Mouse (Mus musculus) left cerebral cortex, adult 8-10 months (tissue): ENCODE data around the gene Kifc1. TPM values are rescaled to one million over a fixed set of nuclear protein-coding genes. Genes with fewer than 3 reads are reported as not detected.

Experiments used
- DNase-seq, 2 experiments: peaks; one replicate each; pipeline ENCODE4 v3.0.0; 2022; ENCODE audit warnings: low spot score in 2 of 2
- microRNA-seq, 2 experiments: library from miRNA; unstranded; fragments of <30 nt; microRNA quantifications; one replicate each; pipeline ENCODE4 v1.2.0; 2022
- total RNA-seq, 4 experiments: library from RNA; stranded (reverse); gene quantifications; 2 replicates each; pipeline ENCODE4 v1.2.4; 2022

Gene Kifc1
- total RNA-seq, 4 experiments from 2014 or later, result 2.0 to 3.0 (median 2.9) TPM

- no peak for DNase-seq
These were observed 39.1 kb downstream of the Kifc1 start for GRCm38 (mm10) chr17:33851331-33851730.

- no peak for DNase-seq
These were observed 42.3 kb downstream of the Kifc1 start for GRCm38 (mm10) chr17:33848139-33848538.

DNA sequence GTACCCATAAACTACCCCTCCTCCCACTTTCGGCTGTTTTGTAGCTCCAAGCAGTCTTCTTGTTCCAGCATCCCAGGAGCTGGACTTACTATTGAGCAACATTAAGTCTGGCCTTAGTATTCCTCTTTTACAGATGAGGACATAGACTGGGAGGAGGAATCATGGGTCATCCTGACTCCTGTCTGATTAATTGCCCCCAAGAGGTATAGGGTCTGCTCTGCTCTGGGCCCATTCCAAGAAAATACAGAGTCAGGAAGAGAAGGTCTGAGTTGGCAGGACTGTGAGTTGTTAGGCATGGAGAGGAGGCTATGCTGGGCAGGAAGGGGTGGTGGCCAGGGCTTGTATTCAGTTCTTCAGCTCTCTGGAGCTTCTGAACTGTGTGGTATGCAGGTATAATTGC is 46.3 kb downstream of the Kifc1 start:
- DNase-seq, result no peak

GRCm38 (mm10) chr17:33842966-33843795 is 47.3 kb downstream of the Kifc1 start, which contains the start of gene Cd320:
Gene Cd320, plus strand, starts transcription at chr17:33843091.
- peak; percentile 88 to 95 for DNase-seq

- no peak for DNase-seq
These were observed 60.9 kb downstream of the Kifc1 start for GRCm38 (mm10) chr17:33829561-33829960.

DNA sequence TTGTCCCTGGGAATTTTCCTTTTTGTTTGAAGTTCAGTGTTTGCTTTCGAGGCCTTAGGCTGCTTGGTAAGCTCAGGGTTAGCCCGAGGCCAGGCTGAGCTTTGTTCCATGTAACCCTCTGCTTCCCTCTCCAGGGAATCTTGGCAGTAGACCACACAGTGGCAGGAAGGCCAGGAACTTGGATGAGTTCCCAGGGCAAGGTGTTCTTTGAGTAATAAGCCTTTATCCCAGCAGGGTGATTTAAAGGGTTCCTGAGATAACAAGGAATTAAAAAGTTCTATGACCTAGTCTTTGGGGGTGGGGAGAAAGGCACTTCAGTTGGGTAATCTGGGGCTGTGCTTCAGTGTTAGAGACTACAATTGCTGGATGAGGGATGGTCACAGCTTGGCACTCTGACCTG is 61.6 kb downstream of the Kifc1 start:
- DNase-seq, result no peak

DNA sequence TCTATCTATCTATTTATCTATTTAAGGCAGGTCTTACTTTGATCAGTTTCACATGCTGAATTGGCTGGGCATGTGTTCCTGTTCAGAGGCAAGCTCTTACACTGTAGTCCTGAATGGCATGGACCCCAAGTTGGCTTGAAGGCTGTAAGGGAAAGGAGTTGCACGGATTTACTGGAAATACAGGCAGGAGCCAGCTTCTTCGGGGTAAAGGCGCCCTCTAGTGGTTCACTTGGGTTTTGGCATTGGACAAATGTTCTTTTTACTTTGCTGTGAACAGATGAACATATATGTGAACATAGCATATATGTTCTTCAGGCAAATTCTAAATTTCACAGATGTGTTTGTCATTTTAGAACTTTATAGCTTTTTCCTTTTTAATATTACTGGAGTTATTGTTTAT is 63.6 kb downstream of the Kifc1 start:
- peak in 1 of 2 experiments; percentile 36 for DNase-seq

Small RNAs within 50 kb of the gene (microRNA-seq; reads per million reads assigned to microRNA genes)
- 0 reads per million in 2 experiments for gene Gm27740

Other genes starting within 250 kb of the Kifc1 start
- gene Hnrnpm, start 203.8 kb downstream of the Kifc1 start, total RNA-seq, result 100 to 1,000 TPM in 3 of 4 experiments, 10 to 100 TPM in 1; 92.0 to 129 (median 113) TPM
- gene March2, start 172.0 kb downstream of the Kifc1 start, total RNA-seq, result 10 to 100 TPM; 85.6 to 95.3 (median 89.9) TPM
- gene Rab11b, start 130.1 kb downstream of the Kifc1 start, total RNA-seq, result 100 to 1,000 TPM; 351 to 365 (median 357) TPM
- 1 to 10 TPM; 2.3 to 3.2 (median 2.5) TPM for gene Angptl4, start 108.8 kb downstream of the Kifc1 start, total RNA-seq
- gene Kank3, start 80.1 kb downstream of the Kifc1 start, total RNA-seq, result 10 to 100 TPM; 27.6 to 33.8 (median 31.5) TPM
- 100 to 1,000 TPM; 672 to 810 (median 775) TPM for gene Rps28, start 66.1 kb downstream of the Kifc1 start, total RNA-seq
- 100 to 1,000 TPM; 193 to 206 (median 201) TPM for gene Ndufa7, start 66.1 kb downstream of the Kifc1 start, total RNA-seq
- gene Cd320, start 47.6 kb downstream of the Kifc1 start, total RNA-seq, result 10 to 100 TPM; 23.3 to 27.1 (median 24.8) TPM
- not detected for gene Gm7029, start 16.8 kb downstream of the Kifc1 start, total RNA-seq
- gene Platr17, start 14.5 kb upstream of the Kifc1 start, total RNA-seq, result 1 to 10 TPM in 2 of 4 experiments, not detected in 2; 1.3 to 1.6 TPM
- gene Daxx, start 18.8 kb upstream of the Kifc1 start, total RNA-seq, result 10 to 100 TPM; 24.0 to 31.9 (median 27.1) TPM
- 10 to 100 TPM; 53.0 to 74.3 (median 56.5) TPM for gene Tapbp, start 25.2 kb upstream of the Kifc1 start, total RNA-seq
- gene Zbtb22, start 25.2 kb upstream of the Kifc1 start, total RNA-seq, result 10 to 100 TPM; 36.8 to 44.6 (median 41.3) TPM
- gene Rgl2, start 38.9 kb upstream of the Kifc1 start, total RNA-seq, result 10 to 100 TPM; 48.9 to 73.4 (median 60.6) TPM
- 100 to 1,000 TPM in 1 of 4 experiments, 10 to 100 TPM in 3; 81.6 to 112 (median 95.7) TPM for gene Pfdn6, start 49.7 kb upstream of the Kifc1 start, total RNA-seq
- gene Wdr46, start 50.0 kb upstream of the Kifc1 start, total RNA-seq, result 10 to 100 TPM; 10.9 to 14.7 (median 13.7) TPM
- gene B3galt4, start 60.8 kb upstream of the Kifc1 start, total RNA-seq, result 1 to 10 TPM; 5.8 to 6.9 (median 6.2) TPM
- 10 to 100 TPM; 70.6 to 79.6 (median 72.8) TPM for gene Vps52, start 65.2 kb upstream of the Kifc1 start, total RNA-seq
- gene Rps18, start 65.3 kb upstream of the Kifc1 start, total RNA-seq, result 100 to 1,000 TPM; 328 to 351 (median 339) TPM
- gene H2-K1, start 109.7 kb upstream of the Kifc1 start, total RNA-seq, result 10 to 100 TPM; 31.2 to 66.9 (median 50.2) TPM
- 10 to 100 TPM; 31.4 to 43.5 (median 36.1) TPM for gene Ring1, start 134.0 kb upstream of the Kifc1 start, total RNA-seq
- gene H2-Ke6, start 137.4 kb upstream of the Kifc1 start, total RNA-seq, result 10 to 100 TPM; 45.6 to 50.2 (median 46.4) TPM
- 10 to 100 TPM; 91.2 to 98.6 (median 95.0) TPM for gene Slc39a7, start 141.0 kb upstream of the Kifc1 start, total RNA-seq
- 10 to 100 TPM; 72.8 to 87.6 (median 78.1) TPM for gene Rxrb, start 141.2 kb upstream of the Kifc1 start, total RNA-seq
- 10 to 100 TPM; 12.6 to 18.0 (median 16.8) TPM for gene Col11a2, start 148.8 kb upstream of the Kifc1 start, total RNA-seq
- gene H2-Oa, start 201.7 kb upstream of the Kifc1 start, total RNA-seq, result 1 to 10 TPM in 2 of 4 experiments, under 1 TPM in 1, not detected in 1; 0.44 to 2.2 (median 1.7) TPM
- gene H2-DMa, start 228.9 kb upstream of the Kifc1 start, total RNA-seq, result 10 to 100 TPM; 20.7 to 35.3 (median 30.7) TPM
- 100 to 1,000 TPM; 181 to 210 (median 190) TPM for gene Brd2, start 232.0 kb upstream of the Kifc1 start, total RNA-seq